Mouse (Mus musculus): ENCODE data around the gene Phf20.
"Not testable (repeated sequence)": the region's sequence is repeated elsewhere in the genome, so short reads cannot be mapped to it uniquely, and the experiment has no call there.

Phf20 gene

GRCm38 (mm10) chr2:156197129-156197911 is 1.1 kb downstream of the Phf20 start:
- DNase-seq (ENCODE audit: extremely low read depth, low read depth), result no peak

GRCm38 (mm10) chr2:156199944-156200343 is 3.7 kb downstream of the Phf20 start:
- DNase-seq (ENCODE audit: extremely low read depth, low read depth), result no peak

- DNase-seq (ENCODE audit: extremely low read depth, low read depth), result peak; percentile 34
Observed at GRCm38 (mm10) chr2:156201486-156201885, 5.2 kb downstream of the Phf20 start.

GRCm38 (mm10) chr2:156202848-156203437 is 6.7 kb downstream of the Phf20 start:
- no peak for DNase-seq (ENCODE audit: extremely low read depth, low read depth)

GRCm38 (mm10) chr2:156203917-156204316 is 7.7 kb downstream of the Phf20 start:
- DNase-seq (ENCODE audit: extremely low read depth, low read depth), result no peak

- DNase-seq (ENCODE audit: extremely low read depth, low read depth), result no peak
Observed at GRCm38 (mm10) chr2:156217786-156218185, 21.5 kb downstream of the Phf20 start.

GRCm38 (mm10) chr2:156222100-156222499 is 25.8 kb downstream of the Phf20 start:
- DNase-seq (ENCODE audit: extremely low read depth, low read depth), result no peak

GRCm38 (mm10) chr2:156224043-156224442 is 27.8 kb downstream of the Phf20 start:
- DNase-seq (ENCODE audit: extremely low read depth, low read depth), result no peak

- no peak for DNase-seq (ENCODE audit: extremely low read depth, low read depth)
Observed at GRCm38 (mm10) chr2:156227689-156228088, 31.4 kb downstream of the Phf20 start.

- no peak for DNase-seq (ENCODE audit: extremely low read depth, low read depth)
Observed at GRCm38 (mm10) chr2:156229171-156229570, 32.9 kb downstream of the Phf20 start.

- DNase-seq (ENCODE audit: extremely low read depth, low read depth), result no peak
Observed at GRCm38 (mm10) chr2:156231340-156231739, 35.1 kb downstream of the Phf20 start.

- no peak for DNase-seq (ENCODE audit: extremely low read depth, low read depth)
Observed at GRCm38 (mm10) chr2:156233275-156233948, 37.1 kb downstream of the Phf20 start.

- DNase-seq (ENCODE audit: extremely low read depth, low read depth), result not testable (repeated sequence)
Observed at GRCm38 (mm10) chr2:156234016-156234415, 37.8 kb downstream of the Phf20 start.

GRCm38 (mm10) chr2:156235847-156236246 is 39.6 kb downstream of the Phf20 start:
- no peak for DNase-seq (ENCODE audit: extremely low read depth, low read depth)

- DNase-seq (ENCODE audit: extremely low read depth, low read depth), result no peak
Observed at GRCm38 (mm10) chr2:156241662-156242061, 45.4 kb downstream of the Phf20 start.

- no peak for DNase-seq (ENCODE audit: extremely low read depth, low read depth)
Observed at GRCm38 (mm10) chr2:156243011-156243410, 46.7 kb downstream of the Phf20 start.

- DNase-seq (ENCODE audit: extremely low read depth, low read depth), result no peak
Observed at GRCm38 (mm10) chr2:156247599-156247998, 51.3 kb downstream of the Phf20 start.

- DNase-seq (ENCODE audit: extremely low read depth, low read depth), result no peak
Observed at GRCm38 (mm10) chr2:156250761-156251160, 54.5 kb downstream of the Phf20 start.

- no peak for DNase-seq (ENCODE audit: extremely low read depth, low read depth)
Observed at GRCm38 (mm10) chr2:156251291-156251690, 55.0 kb downstream of the Phf20 start.

- no peak for DNase-seq (ENCODE audit: extremely low read depth, low read depth)
Observed at GRCm38 (mm10) chr2:156257051-156257450, 60.8 kb downstream of the Phf20 start.

GRCm38 (mm10) chr2:156257922-156258761 is 61.9 kb downstream of the Phf20 start:
- no peak for DNase-seq (ENCODE audit: extremely low read depth, low read depth)
